Mouse (Mus musculus) limb, embryonic 13.5 days (tissue): Measurements from ENCODE around the gene Nrsn2. TPM values are rescaled to one million over a fixed set of nuclear protein-coding genes. Genes with fewer than 3 reads are reported as not detected.
A peak's percentile ranks its signal among the peaks of the same experiment; 100 is the strongest.
"Not testable (repeated sequence)": the region's sequence is repeated elsewhere in the genome, so short reads cannot be mapped to it uniquely, and the experiment has no call there.

Experiments
- ATAC-seq: fragments of 200-750 bp; cut with Nextera tagmentation; 2 replicates; pipeline ENCODE4 v1.8.0; 2017; ENCODE audit warnings: low read depth, moderate number of reproducible peaks, moderate TSS enrichment; ENCODE audit not compliant: low FRiP score
- H3K27ac ChIP-seq: fragments of 300-500 bp; sonication (generic); 2 replicates; pipeline ENCODE4 v1.5.1; 2015; ENCODE audit warnings: inconsistent platforms, mild to moderate bottlenecking, moderate library complexity
- H3K27me3 ChIP-seq: fragments of 300-500 bp; sonication (generic); 2 replicates; pipeline ENCODE4 v1.6.1; 2015; ENCODE audit warnings: mild to moderate bottlenecking, inconsistent platforms
- H3K36me3 ChIP-seq: fragments of 300-500 bp; sonication (generic); 2 replicates; pipeline ENCODE4 v1.6.1; 2015; ENCODE audit warnings: inconsistent platforms, mild to moderate bottlenecking, moderate library complexity
- H3K4me1 ChIP-seq: fragments of 300-500 bp; sonication (generic); 2 replicates; pipeline ENCODE4 v1.6.1; 2015; ENCODE audit warnings: inconsistent platforms
- H3K4me2 ChIP-seq: fragments of 300-500 bp; sonication (generic); replicated peaks from 2 replicates; pipeline ENCODE4 v1.6.1; 2015; ENCODE audit warnings: inconsistent platforms, mild to moderate bottlenecking, moderate library complexity
- H3K4me3 ChIP-seq: fragments of 300-500 bp; sonication (generic); 2 replicates; pipeline ENCODE4 v1.5.1; 2015; ENCODE audit warnings: moderate library complexity, mild to moderate bottlenecking, inconsistent platforms
- H3K9ac ChIP-seq: fragments of 300-500 bp; sonication (generic); 2 replicates; pipeline ENCODE4 v1.6.1; 2015; ENCODE audit warnings: mild to moderate bottlenecking, inconsistent platforms
- H3K9me3 ChIP-seq: fragments of 300-500 bp; sonication (generic); 2 replicates; pipeline ENCODE4 v1.6.1; 2016; ENCODE audit warnings: inconsistent platforms
- WGBS: fragments of 180-500 bp; shearing (Covaris S2); methylation state at CpG from one replicate; pipeline ENCODE4 v1.1.7; 2015; 5-methylcytosine and 5-hydroxymethylcytosine counted together
- polyA plus RNA-seq: library from polyadenylated mRNA; unstranded; fragments of >200 nt; fragmentation: Nextera tagmentation; extraction: Ambion mirVana; gene quantifications from 2 replicates; pipeline ENCODE4 v1.2.1, GENCODE M21; 2015

Gene Nrsn2
- polyA plus RNA-seq, 1 experiment from 2014 or later: 4.6 TPM

GRCm38 (mm10) chr2:152373547-152373946 lies 2.9 kb downstream of the Nrsn2 start:
- Histone ChIP-seq H3K27ac (no peak overlapping the region), H3K4me2 (no peak overlapping the region), H3K4me1 (peaks cover 16% of the 10 kb centered on the region), H3K36me3 (no peaks in the 10 kb centered on the region), H3K9ac (no peak overlapping the region), H3K27me3 (peaks cover 30% of the 10 kb centered on the region), H3K9me3 (no peaks in the 10 kb centered on the region), H3K4me3 (no peak overlapping the region)
- WGBS: 84% methylated on average over 9 of the region's 9 CpGs
- ATAC-seq: no peak

- Histone ChIP-seq H3K4me2 (no peak overlapping the region), H3K9ac (no peak overlapping the region), H3K9me3 (no peaks in the 10 kb centered on the region), H3K4me3 (no peak overlapping the region), H3K4me1 (peaks cover 16% of the 10 kb centered on the region), H3K27me3 (peaks cover 30% of the 10 kb centered on the region), H3K27ac (no peak overlapping the region), H3K36me3 (no peaks in the 10 kb centered on the region)
- WGBS: 63% methylated on average over 4 of the region's 4 CpGs
- no peak for ATAC-seq
Observed at GRCm38 (mm10) chr2:152372661-152373060, 3.8 kb downstream of the Nrsn2 start.

DNA sequence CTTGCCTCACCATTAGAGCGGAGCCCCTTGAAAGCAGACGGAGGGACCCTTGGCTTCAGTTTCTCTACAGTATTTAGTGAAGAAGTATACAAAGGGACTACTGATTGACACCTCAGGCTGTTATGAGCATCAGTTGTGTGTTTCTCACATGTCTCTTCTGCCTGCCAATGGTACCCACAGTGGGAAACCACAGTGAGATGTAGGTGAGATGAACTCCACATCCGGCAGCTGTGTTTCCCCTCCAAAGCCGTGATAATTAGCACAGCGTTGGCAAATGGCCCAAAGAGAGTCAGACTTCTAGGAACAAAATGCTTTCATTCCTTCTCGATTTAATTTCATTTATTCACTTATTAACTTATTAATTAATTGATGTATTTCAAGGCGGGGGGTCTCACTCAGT lies 4.3 kb downstream of the Nrsn2 start:
- Histone ChIP-seq H3K27ac (no peak overlapping the region), H3K27me3 (peaks cover 26% of the 10 kb centered on the region), H3K4me2 (no peak overlapping the region), H3K9me3 (no peaks in the 10 kb centered on the region), H3K4me3 (no peak overlapping the region), H3K4me1 (peaks cover 16% of the 10 kb centered on the region), H3K36me3 (no peaks in the 10 kb centered on the region), H3K9ac (no peak overlapping the region)
- 84% methylated on average over 7 of the region's 7 CpGs for WGBS
- ATAC-seq: no peak

DNA sequence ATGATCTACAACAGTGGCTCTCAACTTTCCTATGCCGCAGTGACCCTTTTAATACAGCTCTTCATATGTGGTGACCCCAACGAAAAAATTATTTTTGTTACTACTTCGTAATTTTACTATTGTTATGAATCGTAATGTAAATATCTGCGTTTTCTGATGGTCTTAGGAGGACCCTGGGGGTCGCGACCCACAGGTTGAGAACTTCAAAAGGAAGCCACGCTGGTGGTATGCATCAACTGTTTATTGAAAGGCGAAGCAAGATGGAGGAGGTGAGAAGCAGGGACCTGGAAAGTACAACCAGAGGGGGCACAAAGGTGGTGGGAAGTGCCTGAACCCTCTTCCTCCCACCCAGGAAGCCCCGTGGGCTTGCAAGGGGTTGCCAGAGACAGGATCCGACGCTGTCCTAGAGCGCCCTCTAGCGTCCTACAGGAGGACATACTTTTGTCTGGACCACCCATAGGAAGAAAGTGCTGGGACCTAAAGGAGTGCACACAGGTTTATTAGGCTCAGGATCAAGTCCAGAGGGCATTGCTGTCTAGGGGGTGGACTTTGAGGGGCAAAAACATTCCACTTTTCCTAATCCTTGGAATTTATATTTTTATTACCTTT lies 7.8 kb downstream of the Nrsn2 start:
- no peak overlapping the region for H3K27ac ChIP-seq
- H3K27me3 ChIP-seq: no peaks in the 10 kb centered on the region
- no peak overlapping the region for H3K9ac ChIP-seq
- H3K4me1 ChIP-seq: peaks cover 3% of the 10 kb centered on the region; the same call in 1 of the 2 replicates
- no peaks in the 10 kb centered on the region for H3K9me3 ChIP-seq
- 33% methylated on average over 14 of the region's 14 CpGs for WGBS
- peak overlapping the region; percentile 27 for H3K4me2 ChIP-seq
- H3K36me3 ChIP-seq: no peaks in the 10 kb centered on the region
- no peak for ATAC-seq
- H3K4me3 ChIP-seq: no peak overlapping the region

DNA sequence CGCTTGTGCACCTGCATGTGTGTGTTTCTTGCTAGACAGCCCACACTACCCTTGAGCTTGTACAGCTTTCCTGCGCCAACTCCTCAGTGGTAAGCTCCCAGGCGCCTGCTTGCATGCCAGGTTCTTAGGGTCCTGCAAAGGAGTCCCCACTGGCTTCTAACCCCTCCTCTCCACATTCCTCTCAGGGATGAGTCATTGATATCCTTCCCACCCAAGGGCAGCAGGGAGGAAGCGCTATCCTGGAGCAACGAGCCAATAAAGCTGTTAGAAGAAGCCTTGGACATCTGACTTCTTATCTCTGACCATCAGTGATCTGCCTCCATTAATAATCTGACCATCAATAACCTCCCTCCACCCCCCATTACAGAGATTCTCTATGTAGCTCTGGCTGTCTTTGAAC lies 8.5 kb downstream of the Nrsn2 start:
- H3K9me3 ChIP-seq: no peaks in the 10 kb centered on the region
- no peak overlapping the region for H3K4me3 ChIP-seq
- H3K4me2 ChIP-seq: no peak overlapping the region
- H3K27ac ChIP-seq: no peak overlapping the region
- H3K4me1 ChIP-seq: peaks cover 6% of the 10 kb centered on the region; the same call in 1 of the 2 replicates
- WGBS: 73% methylated on average over 5 of the region's 5 CpGs
- H3K27me3 ChIP-seq: no peaks in the 10 kb centered on the region
- H3K9ac ChIP-seq: no peak overlapping the region
- no peak for ATAC-seq
- no peaks in the 10 kb centered on the region for H3K36me3 ChIP-seq

DNA sequence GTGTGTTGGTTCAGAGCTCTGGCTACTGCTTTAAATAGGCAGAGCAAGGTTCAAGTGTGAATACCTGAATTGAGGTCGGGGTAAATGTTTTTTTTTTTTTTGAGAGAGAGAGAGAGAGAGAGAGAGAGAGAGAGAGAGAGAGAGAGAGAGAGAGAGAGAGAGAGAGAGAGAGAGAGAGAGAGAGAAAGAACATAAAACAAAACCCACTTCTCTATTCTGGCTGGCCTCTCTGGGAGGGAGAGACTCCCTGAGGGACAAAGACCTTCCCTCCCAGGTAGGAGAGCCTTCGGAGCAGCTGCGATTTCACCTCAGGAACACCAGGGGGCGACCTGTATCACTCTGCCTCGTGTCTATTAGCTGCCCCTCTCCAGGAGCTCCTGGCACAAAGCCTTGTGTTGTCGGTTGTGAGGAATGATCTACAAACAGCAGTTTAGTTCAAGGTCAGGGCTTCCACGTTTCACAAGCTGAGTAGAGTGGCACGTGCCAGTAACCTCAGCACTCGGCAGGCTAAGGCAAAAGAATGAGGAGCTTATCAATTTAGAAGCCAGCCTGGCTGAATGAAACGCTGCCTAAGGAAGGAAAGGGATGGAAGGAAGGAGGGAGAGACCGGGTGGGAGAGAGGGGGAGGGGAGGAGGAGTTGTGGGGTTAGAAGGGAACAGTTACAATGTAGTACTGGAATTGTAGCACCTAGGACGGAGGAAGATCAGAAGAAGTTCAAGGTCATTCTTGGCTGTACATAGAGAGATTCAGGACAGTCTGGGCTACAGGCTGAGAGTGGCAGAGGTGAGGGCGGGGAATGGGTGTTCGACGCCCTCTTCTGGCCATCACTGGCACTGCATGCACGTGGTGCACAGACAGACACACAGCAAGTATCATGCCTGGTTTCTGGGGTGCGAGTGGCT lies 12.9 kb downstream of the Nrsn2 start:
- no peak overlapping the region; the same call in 1 of the 2 replicates for H3K9ac ChIP-seq
- no peak overlapping the region for H3K27ac ChIP-seq

GRCm38 (mm10) chr2:152361193-152361592 lies 15.2 kb downstream of the Nrsn2 start:
- no peak overlapping the region for H3K4me2 ChIP-seq
- WGBS: 90% methylated on average over 8 of the region's 8 CpGs
- H3K9me3 ChIP-seq: no peaks in the 10 kb centered on the region
- H3K27me3 ChIP-seq: no peaks in the 10 kb centered on the region
- H3K36me3 ChIP-seq: no peaks in the 10 kb centered on the region
- peaks cover 6% of the 10 kb centered on the region; the same call in 1 of the 2 replicates for H3K4me1 ChIP-seq
- no peak overlapping the region for H3K9ac ChIP-seq
- H3K27ac ChIP-seq: no peak overlapping the region
- no peak overlapping the region for H3K4me3 ChIP-seq
- no peak for ATAC-seq

More for the DNA sequence above, 12.9 kb downstream of the Nrsn2 start:
- ATAC-seq: peak; percentile 69; the same call in 1 of the 2 replicates
- Histone ChIP-seq H3K9me3 (no peaks in the 10 kb centered on the region), H3K36me3 (no peaks in the 10 kb centered on the region), H3K4me3 (peak overlapping the region; percentile 27), H3K4me2 (peak overlapping the region; percentile 53), H3K4me1 (peaks cover 6% of the 10 kb centered on the region; the same call in 1 of the 2 replicates), H3K27me3 (no peaks in the 10 kb centered on the region)
- 10% methylated on average over 17 of the region's 17 CpGs for WGBS

DNA sequence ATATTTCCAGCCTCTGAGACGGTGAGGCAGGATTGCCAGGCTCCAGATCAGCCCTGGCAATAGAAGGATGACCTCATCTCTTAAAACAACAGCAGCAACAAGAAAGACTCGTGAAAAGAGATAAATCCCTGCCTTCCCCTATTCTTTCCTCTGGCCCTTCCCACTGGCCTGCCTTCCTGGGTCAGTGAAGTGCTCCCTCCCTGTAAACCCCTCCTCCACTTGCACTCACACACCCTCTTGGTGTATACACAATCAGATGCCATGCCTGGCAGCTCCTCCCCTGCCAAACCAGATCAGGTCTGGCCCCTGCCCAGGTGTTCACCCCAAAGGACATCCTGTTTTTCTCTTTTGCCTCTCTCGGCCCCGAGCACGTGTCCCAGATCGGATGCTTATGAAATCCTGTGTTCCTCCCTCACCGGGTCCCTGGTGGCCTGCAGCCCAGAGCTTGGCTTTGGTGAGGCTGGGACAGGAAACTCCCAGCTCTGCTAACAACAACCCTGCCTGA lies 16.1 kb downstream of the Nrsn2 start:
- H3K4me2 ChIP-seq: no peak overlapping the region
- no peaks in the 10 kb centered on the region for H3K36me3 ChIP-seq
- no peak for ATAC-seq
- H3K27me3 ChIP-seq: no peaks in the 10 kb centered on the region
- no peak overlapping the region for H3K9ac ChIP-seq
- peaks cover 6% of the 10 kb centered on the region; the same call in 1 of the 2 replicates for H3K4me1 ChIP-seq
- H3K27ac ChIP-seq: no peak overlapping the region
- H3K9me3 ChIP-seq: no peaks in the 10 kb centered on the region
- no peak overlapping the region for H3K4me3 ChIP-seq
- 51% methylated on average over 7 of the region's 7 CpGs for WGBS

GRCm38 (mm10) chr2:152359616-152360015 lies 16.8 kb downstream of the Nrsn2 start:
- no peaks in the 10 kb centered on the region for H3K36me3 ChIP-seq
- H3K27me3 ChIP-seq: no peaks in the 10 kb centered on the region
- no peak overlapping the region for H3K4me2 ChIP-seq
- H3K4me1 ChIP-seq: peaks cover 6% of the 10 kb centered on the region; the same call in 1 of the 2 replicates
- H3K9me3 ChIP-seq: no peaks in the 10 kb centered on the region
- ATAC-seq: no peak
- no peak overlapping the region for H3K9ac ChIP-seq
- 67% methylated on average over 5 of the region's 5 CpGs for WGBS
- no peak overlapping the region for H3K4me3 ChIP-seq
- H3K27ac ChIP-seq: no peak overlapping the region

DNA sequence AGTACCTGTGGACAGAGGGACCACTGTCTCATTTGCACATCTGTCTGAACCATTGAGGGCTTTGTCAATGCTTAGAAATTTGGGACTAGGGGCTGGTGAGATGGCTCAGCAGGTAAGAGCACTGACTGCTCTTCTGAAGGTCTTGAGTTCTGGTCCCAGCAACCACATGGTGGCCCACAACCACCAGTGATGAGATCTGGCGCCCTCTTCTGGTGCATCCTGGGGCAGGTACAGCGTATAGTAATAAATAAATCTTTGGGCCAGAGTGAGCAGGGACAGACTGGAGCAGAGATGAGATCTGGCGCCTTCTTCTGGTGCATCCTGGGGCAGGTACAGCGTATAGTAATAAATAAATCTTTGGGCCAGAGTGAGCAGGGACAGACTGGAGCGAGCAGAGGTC lies 17.5 kb downstream of the Nrsn2 start:
- not testable (repeated sequence) for H3K4me2 ChIP-seq, H3K4me3 ChIP-seq, H3K27me3 ChIP-seq, H3K4me1 ChIP-seq, H3K9me3 ChIP-seq, ATAC-seq, H3K27ac ChIP-seq, H3K9ac ChIP-seq, H3K36me3 ChIP-seq
- WGBS: 70% methylated on average over 5 of the region's 5 CpGs

DNA sequence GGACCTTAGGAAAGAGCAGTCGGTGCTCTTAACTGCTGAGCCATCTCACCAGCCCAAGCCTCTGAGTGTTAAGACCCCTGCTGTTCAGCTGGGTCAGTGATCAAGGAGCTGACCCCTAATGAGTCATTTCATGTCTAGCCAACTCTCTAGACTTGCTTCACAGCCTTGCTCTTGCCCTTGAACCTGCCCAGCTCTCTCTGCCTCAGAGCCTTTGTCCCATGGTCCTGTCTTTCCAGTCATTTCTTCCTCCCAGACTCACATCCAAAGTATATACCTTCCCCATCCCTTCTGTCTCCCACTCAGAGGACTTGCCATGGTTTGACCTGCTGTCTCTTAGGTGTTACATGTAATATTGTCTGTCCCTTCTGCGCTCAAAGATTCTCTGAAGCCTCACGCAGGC lies 19.2 kb downstream of the Nrsn2 start:
- Histone ChIP-seq H3K4me2 (no peak overlapping the region), H3K4me1 (no peaks in the 10 kb centered on the region), H3K36me3 (no peaks in the 10 kb centered on the region), H3K4me3 (no peak overlapping the region), H3K27me3 (no peaks in the 10 kb centered on the region), H3K9ac (no peak overlapping the region), H3K27ac (no peak overlapping the region), H3K9me3 (no peaks in the 10 kb centered on the region)
- WGBS: 80% methylated on average over 3 of the region's 3 CpGs
- no peak for ATAC-seq

DNA sequence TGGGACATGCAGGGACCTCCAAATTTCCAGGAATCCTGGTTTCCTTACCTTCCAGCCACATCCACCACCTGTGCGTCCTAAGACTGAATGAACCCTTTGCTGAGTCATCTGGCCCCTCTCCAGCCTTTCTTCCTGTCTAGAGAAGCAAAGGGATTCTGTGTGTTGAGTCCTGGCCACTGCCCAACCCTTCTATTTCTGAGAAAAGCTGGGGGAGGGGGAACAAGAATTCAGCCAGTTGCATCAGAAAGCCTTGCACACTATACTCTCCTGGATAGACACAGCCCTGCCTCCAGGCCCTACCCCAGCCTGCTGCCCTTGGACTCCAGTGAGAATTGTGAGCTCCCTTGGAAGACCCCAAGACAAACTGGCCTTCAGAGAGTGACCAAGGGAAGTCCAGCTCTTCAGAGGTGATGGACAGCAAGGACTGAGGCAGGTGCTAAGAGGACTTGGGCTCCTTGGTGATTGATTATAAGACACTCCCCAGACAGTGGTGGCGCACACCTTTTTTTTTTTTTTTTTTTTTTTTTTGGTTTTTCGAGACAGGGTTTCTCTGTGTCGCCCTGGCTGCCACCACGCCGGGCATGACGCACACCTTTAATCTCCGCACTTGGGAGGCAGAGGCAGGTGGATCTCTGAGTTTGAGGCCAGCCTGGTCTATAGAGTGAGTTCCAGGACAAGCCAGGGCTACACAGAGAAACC lies 26.4 kb downstream of the Nrsn2 start:
- no peak; the same call in 1 of the 2 replicates for ATAC-seq

More for the DNA sequence above, 26.4 kb downstream of the Nrsn2 start:
- Histone ChIP-seq H3K36me3 (no peaks in the 10 kb centered on the region), H3K9me3 (no peaks in the 10 kb centered on the region), H3K27me3 (peaks cover 5% of the 10 kb centered on the region; the same call in 1 of the 2 replicates), H3K27ac (no peak overlapping the region), H3K4me2 (no peak overlapping the region), H3K9ac (no peak overlapping the region), H3K4me3 (no peak overlapping the region), H3K4me1 (peaks cover 9% of the 10 kb centered on the region)
- 86% methylated on average over 8 of the region's 8 CpGs for WGBS
